Mouse (Mus musculus) lung, postnatal 14 days (tissue): ENCODE results near the gene Adamtsl1.

ENCODE experiments used
- DNase-seq: peaks from one replicate; pipeline ENCODE4 v3.0.0; 2021

The Adamtsl1 gene

DNA sequence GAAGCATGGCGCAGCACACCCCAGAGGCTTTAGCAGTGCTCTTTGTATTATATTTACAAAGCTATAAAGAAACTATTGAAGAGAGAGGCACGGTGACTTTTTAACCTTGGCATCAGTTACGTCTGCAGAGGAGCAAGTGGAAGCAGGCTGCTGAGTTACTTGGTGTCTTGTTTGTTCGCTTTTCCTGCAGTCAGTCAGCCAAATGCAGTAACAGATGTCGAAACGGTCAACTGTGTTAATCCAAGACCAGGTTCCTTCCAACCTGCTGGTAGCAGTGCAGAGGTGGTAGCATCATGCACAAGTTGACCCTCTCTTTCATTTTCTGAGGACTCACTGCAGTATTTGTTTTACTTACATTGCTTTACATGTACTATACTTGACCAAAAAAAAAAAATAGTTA is 908.6 kb downstream of the Adamtsl1 start:
- no peak for DNase-seq

DNA sequence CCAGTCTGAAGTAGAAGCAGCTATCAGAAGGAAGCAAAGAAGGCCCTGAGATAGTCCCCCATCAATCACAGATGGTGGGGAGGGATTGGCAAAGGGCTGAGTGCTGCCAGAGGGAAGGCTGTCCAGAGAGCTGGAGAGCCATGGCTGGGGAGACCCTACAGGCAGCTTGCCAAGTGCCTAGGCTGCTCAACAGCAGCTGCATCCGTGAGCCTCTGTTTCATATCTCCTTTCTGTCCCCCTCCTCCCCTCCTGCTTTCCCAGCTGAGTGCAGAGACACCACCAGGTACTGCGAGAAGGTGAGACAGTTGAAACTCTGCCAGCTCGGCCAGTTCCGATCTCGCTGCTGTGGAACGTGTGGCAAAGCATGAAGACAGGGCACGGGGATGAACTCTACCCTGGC is 911.6 kb downstream of the Adamtsl1 start:
- no peak for DNase-seq

DNA sequence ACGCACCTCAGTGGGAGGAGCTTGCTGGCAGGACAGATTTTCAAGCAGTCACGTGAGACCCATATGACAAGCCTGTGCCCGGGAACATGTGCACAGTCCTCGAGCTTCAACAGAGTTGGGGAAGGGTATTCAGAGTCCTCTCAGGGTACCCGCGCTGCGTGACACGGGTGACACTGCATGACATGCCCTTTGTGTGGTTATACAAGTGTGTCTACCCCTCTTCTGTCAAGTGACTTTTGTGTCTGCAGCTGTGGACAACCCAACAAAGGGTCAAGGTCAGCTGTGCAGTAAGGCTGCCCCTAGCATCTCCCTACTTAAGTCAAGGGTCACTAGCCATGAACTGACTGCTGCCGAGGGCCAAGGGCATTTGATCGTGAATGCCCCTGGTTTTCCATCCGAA is 912.6 kb downstream of the Adamtsl1 start:
- DNase-seq, result no peak

DNA sequence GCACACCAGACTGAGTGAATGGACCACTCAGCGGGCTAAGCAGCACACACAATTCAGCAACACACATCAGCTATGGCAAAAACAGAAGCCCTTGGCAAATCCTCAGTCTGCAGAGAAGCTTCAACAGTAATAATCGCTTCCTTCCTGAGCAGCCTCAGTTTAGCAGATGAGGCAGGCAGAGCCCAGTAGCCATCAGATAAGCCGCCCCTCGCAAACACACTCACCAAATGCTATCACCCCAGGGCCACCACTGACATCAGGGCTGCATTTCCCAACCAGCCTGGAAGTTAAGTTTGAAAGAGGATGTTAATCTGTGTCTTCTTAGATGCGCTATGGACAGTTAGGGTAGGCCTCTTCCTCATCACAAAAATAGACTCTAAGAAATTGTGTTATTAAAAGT is 913.3 kb downstream of the Adamtsl1 start:
- no peak for DNase-seq

DNA sequence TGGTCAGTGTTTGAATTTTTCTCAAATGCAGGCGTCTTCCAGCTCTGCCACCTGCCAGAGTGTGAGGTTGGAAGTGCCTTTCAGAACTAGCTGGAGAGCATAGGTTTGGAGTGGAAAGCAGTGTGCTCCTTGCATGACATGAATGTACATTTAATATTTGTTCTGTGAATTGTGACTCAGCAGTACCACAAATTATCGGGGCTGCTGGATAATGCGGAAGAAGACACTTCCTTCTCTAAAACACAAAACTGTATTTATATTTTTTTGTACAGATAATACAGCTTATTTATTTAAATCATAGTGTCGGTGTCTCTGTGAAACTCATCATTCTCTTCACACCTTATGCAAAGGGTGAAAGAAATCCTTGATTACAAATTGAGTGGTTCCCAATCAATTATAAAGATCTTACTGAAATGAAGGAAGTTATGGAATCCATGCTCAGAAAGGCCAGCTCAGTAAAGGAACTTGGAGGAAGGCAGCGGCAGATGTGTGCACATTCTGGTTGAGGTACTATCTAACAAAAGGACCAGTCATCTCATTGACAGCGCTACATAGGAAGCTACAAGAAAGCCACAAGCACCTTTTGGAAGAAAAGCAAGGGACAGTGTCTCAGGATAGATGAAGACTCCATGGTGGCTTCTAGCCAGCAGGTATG is 914.2 kb downstream of the Adamtsl1 start:
- DNase-seq, result no peak

GRCm38 (mm10) chr4:86435631-86436030 is 921.7 kb downstream of the Adamtsl1 start:
- no peak for DNase-seq

DNA sequence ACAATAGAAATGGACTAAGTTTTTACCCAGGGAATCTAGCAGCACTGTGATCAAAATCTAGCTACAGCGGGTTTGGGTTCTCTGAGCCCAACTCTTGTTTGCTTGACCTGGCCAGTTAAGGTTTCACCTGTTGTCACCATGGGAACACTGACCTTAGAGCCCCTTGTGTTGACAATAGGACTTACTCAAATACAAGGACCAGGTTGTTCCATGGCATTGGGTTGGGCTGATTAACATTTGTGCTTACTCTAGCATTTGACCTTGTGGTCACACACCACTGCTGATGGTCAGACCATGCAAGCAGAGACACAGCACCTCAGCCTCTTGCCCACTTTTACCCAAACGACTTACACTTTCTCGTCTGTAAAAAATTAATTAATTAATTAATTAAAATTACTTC is 922.4 kb downstream of the Adamtsl1 start:
- no peak for DNase-seq

DNA sequence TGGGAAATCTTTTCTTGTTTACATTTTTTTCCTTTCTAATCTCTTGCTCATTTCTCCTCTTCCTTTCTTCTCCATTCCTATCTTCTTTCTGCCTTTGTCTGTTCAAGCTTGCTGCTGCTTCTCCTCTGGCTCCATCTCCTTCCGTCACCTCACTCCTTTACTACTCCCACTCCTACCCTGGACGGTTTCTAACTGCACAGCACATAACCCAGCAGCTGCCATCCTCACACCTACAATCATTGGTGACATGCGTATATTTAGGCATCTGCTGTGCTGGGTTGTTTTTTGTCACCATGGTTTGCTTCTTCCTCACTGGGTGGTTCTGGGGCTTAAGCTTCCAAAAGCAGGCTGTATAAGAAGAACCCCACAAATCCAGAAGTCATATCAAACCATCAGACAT is 936.5 kb downstream of the Adamtsl1 start:
- DNase-seq, result no peak

GRCm38 (mm10) chr4:86464808-86465207 is 950.8 kb downstream of the Adamtsl1 start:
- no peak for DNase-seq
